Mouse (Mus musculus) C2C12 (cell line): ENCODE measurements around the gene Uimc1. TPM values are rescaled to one million over a fixed set of nuclear protein-coding genes. Genes with fewer than 3 reads are reported as not detected.

Source experiments
- H3K27me3 ChIP-seq: one replicate; pipeline ENCODE4 v1.6.1; 2011; ENCODE audit not compliant: control insufficient read depth, insufficient read depth, insufficient read length
- H3K36me3 ChIP-seq: one replicate; pipeline ENCODE4 v1.6.1; 2011; ENCODE audit not compliant: control insufficient read depth, insufficient read depth
- H3K4me3 ChIP-seq: one replicate; pipeline ENCODE4 v1.5.1; 2011; ENCODE audit warnings: mild to moderate bottlenecking, control low read depth; ENCODE audit not compliant: poor library complexity, insufficient read depth, severe bottlenecking
- H3K79me2 ChIP-seq: one replicate; pipeline ENCODE4 v1.6.1; 2011; ENCODE audit not compliant: control insufficient read depth, insufficient read depth
- H3K79me3 ChIP-seq: one replicate; pipeline ENCODE4 v1.6.1; 2011; ENCODE audit warnings: low read depth, control low read depth
- H3ac ChIP-seq: one replicate; pipeline ENCODE3; 2011; ENCODE audit warnings: low read depth; ENCODE audit not compliant: control insufficient read depth, insufficient read length
- CEBPB ChIP-seq: IDR thresholded peaks from one replicate; pipeline ENCODE4 v1.6.1; 2011; ENCODE audit warnings: low read depth, mild to moderate bottlenecking, control low read depth, moderate library complexity
- CTCF ChIP-seq: IDR thresholded peaks from one replicate; pipeline ENCODE4 v1.5.1; 2011; ENCODE audit not compliant: control insufficient read depth, insufficient read depth, insufficient read length
- FOSL1 ChIP-seq: IDR thresholded peaks from one replicate; pipeline ENCODE4 v1.8.0; 2011; ENCODE audit warnings: mild to moderate bottlenecking, low read length; ENCODE audit not compliant: poor library complexity, insufficient read depth, severe bottlenecking
- MAX ChIP-seq: IDR thresholded peaks from one replicate; pipeline ENCODE4 v1.6.1; 2011; ENCODE audit warnings: mild to moderate bottlenecking, control low read depth
- MYOD1 ChIP-seq: IDR thresholded peaks from one replicate; pipeline ENCODE4 v1.6.1; 2011; ENCODE audit warnings: low read depth; ENCODE audit not compliant: control insufficient read depth, insufficient read length
- MYOG ChIP-seq: IDR thresholded peaks from one replicate; pipeline ENCODE4 v1.6.1; 2011; ENCODE audit not compliant: control insufficient read depth, insufficient read length; ENCODE audit errors: extremely low read depth
- USF1 ChIP-seq: IDR thresholded peaks from one replicate; pipeline ENCODE4 v1.6.1; 2011; ENCODE audit warnings: low read depth, mild to moderate bottlenecking, control low read depth, moderate library complexity
- polyA plus RNA-seq: library from polyadenylated mRNA; unstranded; fragments of >200 nt; fragmentation: generic; extraction: Trizol; gene quantifications from one replicate; pipeline ENCODE4 v1.2.1, GENCODE M21; 2012; ENCODE audit warnings: missing spikeins

Uimc1 gene
- polyA plus RNA-seq, 1 experiment = 9.6 TPM

GRCm38 (mm10) chr13:55000433-55000832 is 99.7 kb downstream of the Uimc1 start:
- H3ac ChIP-seq = no peak overlapping the region
- no peaks in the 10 kb centered on the region for H3K36me3 ChIP-seq
- no peak for TF ChIP-seq FOSL1
- no peak for TF ChIP-seq USF1
- TF ChIP-seq MYOG = no peak
- no peak for TF ChIP-seq CEBPB
- no peak for TF ChIP-seq MYOD1
- TF ChIP-seq CTCF = no peak
- no peak for TF ChIP-seq MAX
- no peaks in the 10 kb centered on the region for H3K79me2 ChIP-seq
- peaks cover 93% of the 10 kb centered on the region for H3K27me3 ChIP-seq
- no peaks in the 10 kb centered on the region for H3K79me3 ChIP-seq
- H3K4me3 ChIP-seq = no peak overlapping the region

- Histone ChIP-seq H3ac (no peak overlapping the region), H3K4me3 (no peak overlapping the region), H3K36me3 (no peaks in the 10 kb centered on the region), H3K27me3 (peaks cover 90% of the 10 kb centered on the region), H3K79me3 (no peaks in the 10 kb centered on the region), H3K79me2 (no peaks in the 10 kb centered on the region)
- TF ChIP-seq CTCF (no peak), CEBPB (no peak), MYOD1 (no peak), MYOG (no peak), MAX (no peak), USF1 (no peak), FOSL1 (no peak)
Observed at GRCm38 (mm10) chr13:54997568-54997967, 102.5 kb downstream of the Uimc1 start.

DNA sequence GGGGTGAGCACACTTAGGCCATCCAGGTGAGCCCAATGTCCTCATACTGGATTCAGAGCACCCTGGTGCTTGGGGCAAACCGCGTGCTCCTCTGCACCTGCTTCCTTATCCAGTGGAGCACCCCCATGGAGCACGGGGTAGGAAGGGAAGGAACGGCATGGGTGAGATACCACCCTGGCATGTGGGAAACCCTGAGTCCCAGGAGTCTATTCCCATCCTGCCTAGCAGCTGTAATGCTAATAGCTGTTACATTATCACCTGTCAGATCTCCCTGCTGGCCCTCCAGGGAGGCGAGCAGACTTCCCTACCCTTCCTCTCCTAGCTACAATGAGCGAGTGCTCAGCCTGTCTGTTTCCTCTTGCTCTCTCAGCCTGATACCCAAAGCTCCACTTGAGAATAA is 104.9 kb downstream of the Uimc1 start:
- H3K4me3 ChIP-seq = no peak overlapping the region
- no peak overlapping the region for H3ac ChIP-seq
- no peaks in the 10 kb centered on the region for H3K79me3 ChIP-seq
- TF ChIP-seq MYOD1 (no peak), MAX (no peak), FOSL1 (no peak), CEBPB (no peak), MYOG (no peak), USF1 (no peak), CTCF (no peak)
- no peaks in the 10 kb centered on the region for H3K79me2 ChIP-seq
- peaks cover 87% of the 10 kb centered on the region for H3K27me3 ChIP-seq
- H3K36me3 ChIP-seq = no peaks in the 10 kb centered on the region

DNA sequence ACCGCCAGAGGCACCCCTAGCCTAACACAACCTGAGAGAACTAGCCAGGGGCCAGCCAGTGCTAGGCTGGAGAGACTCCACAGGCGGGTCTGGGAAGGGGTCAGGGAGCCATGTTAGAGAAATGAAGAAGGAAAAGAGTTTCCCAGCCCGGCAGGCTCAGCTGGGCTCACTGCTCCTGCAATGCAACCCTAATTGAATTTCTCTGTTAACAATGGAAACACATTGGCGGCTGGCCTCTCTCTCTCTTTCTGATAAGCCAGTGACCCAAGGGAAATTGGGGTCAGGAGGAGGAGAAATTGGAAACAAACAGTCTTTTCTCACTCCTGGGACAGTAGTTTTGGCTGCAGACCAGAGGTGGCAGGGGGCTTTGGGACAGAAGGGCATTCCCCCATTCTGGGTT is 105.5 kb downstream of the Uimc1 start:
- no peaks in the 10 kb centered on the region for H3K79me2 ChIP-seq
- peaks cover 89% of the 10 kb centered on the region for H3K27me3 ChIP-seq
- H3K36me3 ChIP-seq = no peaks in the 10 kb centered on the region

DNA sequence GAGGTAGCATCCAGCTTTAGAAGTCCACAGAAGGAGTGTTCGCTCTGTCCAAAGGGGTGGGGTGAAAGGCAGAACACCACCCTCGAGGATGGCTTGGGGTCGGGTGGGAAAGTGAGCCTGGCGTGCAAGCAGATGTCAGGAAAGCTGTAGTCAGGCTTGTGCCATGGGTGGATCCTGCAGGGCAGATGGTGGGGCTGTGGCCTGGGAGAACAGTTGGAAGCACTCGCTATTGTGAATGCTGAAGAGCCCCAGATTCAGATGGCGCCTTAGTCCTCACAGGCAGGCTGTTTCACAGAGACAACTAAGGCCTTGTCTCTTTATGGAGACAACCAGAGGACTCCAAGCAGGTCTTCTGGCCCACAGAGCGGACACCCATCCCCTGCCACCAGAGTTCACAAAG is 107.9 kb downstream of the Uimc1 start:
- Histone ChIP-seq H3K79me2 (no peaks in the 10 kb centered on the region), H3K79me3 (no peaks in the 10 kb centered on the region), H3K27me3 (peaks cover 91% of the 10 kb centered on the region), H3ac (no peak overlapping the region), H3K4me3 (no peak overlapping the region), H3K36me3 (no peaks in the 10 kb centered on the region)
- no peak for TF ChIP-seq MAX
- TF ChIP-seq MYOG = no peak
- no peak for TF ChIP-seq FOSL1
- TF ChIP-seq CEBPB = no peak

More for the DNA sequence above, 105.5 kb downstream of the Uimc1 start:
- Histone ChIP-seq H3ac (no peak overlapping the region), H3K79me3 (no peaks in the 10 kb centered on the region), H3K4me3 (no peak overlapping the region)
- no peak for TF ChIP-seq USF1
- no peak for TF ChIP-seq MYOD1
- TF ChIP-seq MYOG = no peak
- no peak for TF ChIP-seq MAX
- no peak for TF ChIP-seq FOSL1
- TF ChIP-seq CTCF = no peak

DNA sequence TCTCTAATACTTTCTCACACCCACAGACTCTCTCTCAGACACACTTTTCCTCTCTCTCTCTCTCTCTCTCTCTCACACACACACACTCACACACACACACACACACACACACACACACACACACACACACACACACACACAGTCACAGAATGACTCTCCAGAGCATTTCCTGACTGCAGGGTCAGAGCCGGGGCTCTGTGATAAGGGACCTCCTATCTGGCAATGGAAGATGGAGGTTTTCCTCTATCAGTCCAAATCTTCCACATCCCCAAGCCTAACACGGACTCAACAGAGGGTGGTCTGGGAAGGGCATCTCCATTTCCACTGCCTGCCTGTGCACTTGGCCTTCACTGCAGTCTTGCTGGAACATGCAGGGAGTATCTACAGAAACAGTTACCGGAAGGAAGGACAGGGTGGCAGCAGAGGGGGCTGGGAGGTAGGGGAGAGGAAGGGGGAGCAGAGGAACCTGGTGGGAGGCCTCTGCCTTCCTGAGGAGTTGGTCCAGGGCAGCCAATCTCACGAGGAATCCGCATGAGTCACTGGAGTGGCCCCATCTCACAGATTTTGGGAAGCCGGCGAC is 111.8 kb downstream of the Uimc1 start:
- Histone ChIP-seq H3ac (no peak overlapping the region), H3K4me3 (no peak overlapping the region), H3K79me3 (no peaks in the 10 kb centered on the region), H3K36me3 (no peaks in the 10 kb centered on the region), H3K79me2 (no peaks in the 10 kb centered on the region), H3K27me3 (peaks cover 78% of the 10 kb centered on the region)
- TF ChIP-seq FOSL1 (no peak), MYOG (no peak), CTCF (no peak), USF1 (no peak), MAX (no peak), CEBPB (no peak), MYOD1 (no peak)
